Mouse (Mus musculus) cortical plate, adult 2 months (tissue): ENCODE measurements around the gene Dagla.

ENCODE experiments used
- CTCF ChIP-seq: fragments of 200-500 bp; IDR thresholded peaks from 2 replicates; pipeline ENCODE4 v1.5.1; 2011; ENCODE audit warnings: mild to moderate bottlenecking, control low read depth, low read length; ENCODE audit not compliant: insufficient read depth; ENCODE audit errors: extremely low read depth
- POLR2A ChIP-seq: fragments of 200-500 bp; IDR thresholded peaks from 2 replicates; pipeline ENCODE4 v1.6.1; 2011; ENCODE audit warnings: mild to moderate bottlenecking, low read length, control low read depth; ENCODE audit not compliant: insufficient read depth; ENCODE audit errors: extremely low read depth

DNA sequence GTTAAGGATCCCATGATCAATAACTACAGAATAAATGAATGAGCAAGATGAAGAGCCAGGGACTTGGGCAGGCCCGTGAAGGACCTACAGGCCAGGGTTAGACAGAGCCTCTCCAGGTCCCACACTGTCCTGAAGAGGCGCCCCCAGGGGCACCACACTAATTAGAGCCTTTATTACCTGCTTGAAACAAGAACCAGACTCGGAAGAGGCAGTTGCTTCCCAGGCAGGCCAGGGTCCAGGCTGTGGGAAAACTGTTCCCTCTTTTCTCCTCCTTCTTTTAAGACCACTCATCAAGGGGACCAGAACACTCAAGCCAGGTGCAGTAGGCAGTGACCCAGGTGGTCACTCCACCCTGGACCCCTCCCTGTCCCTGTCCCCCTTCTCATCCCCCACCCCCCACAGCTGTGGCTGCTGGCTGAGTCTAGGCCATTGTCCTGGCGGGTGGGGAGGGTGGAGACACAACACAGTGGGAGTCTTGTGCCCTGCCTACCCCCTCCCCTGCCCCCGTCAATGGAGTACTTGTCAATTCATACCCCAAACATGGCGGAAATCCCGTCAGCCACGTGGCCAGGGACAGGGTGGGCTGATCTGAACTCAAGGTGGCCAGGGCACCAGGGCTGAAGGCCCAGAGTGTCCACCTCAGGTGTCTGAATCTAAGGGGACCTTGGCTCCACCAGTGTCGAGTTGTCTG lies 72.2 kb downstream of the Dagla start:
- TF ChIP-seq POLR2A, result no peak
- TF ChIP-seq CTCF, result no peak
